Mouse (Mus musculus): ENCODE measurements around the gene Bbc3.
A peak's percentile ranks its signal among the peaks of the same experiment; 100 is the strongest.

DNA sequence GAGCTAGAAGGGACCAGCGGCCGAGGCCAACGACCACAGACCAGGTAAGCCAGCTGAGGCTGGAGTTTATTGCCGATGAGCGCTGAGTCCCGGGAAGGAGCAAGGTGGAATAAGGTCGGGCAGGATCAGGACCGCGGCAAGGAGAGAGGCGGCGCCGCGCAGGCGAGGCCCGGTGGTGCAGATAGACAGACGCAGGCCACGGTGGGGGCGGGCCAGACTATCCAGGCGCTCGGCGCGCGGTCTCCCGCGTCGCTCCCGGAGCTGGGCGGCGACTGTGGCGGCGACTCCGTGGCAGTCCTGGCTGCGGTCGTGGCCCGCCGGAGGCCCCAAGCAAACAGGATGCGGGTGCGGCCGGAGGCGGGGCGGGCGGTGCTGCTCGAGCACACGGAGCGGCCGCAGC, 35.5 kb upstream of the Bbc3 start:
- TF ChIP-seq CTCF (IDR thresholded peaks at IDR 0.05; ENCODE audit: low read depth) (peak; percentile 47), EP300 (IDR thresholded peaks at IDR 0.05; ENCODE audit: low read depth) (no peak)
